Mouse (Mus musculus): Measurements from ENCODE around the gene Galnt7.
A peak's percentile ranks its signal among the peaks of the same experiment; 100 is the strongest.

Gene Galnt7

DNA sequence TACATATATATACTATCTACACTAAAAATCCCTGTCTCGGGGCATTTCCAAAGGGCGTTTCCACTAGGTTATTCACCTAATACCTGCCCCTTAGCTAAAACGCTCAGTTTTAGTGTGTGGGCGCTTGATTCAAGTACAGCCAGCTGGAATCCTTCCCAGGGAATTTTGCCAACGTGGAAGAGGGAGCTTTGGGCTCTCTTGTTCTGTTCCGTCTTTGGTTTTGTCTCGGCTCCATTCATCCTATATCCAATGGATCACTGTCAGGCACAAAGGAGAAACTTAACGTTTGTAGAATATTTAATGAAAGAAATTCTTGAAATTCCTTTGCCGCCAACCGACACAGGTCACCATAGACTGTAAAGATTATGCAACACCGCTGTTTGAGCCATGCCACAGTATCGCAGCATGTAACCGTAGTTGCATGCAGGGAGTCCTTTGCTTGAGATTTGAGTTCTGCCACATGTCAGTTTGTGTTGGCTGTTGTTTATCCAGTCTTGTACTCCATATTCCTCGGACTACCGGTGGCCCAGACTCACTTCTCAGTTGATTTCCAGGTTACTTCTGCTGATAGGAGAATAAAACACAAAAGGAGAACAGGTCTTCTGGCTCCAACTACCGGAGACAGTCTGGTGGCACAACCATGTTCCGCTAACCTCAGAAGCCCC, 153.9 kb downstream of the Galnt7 start:
- DNase-seq (ENCODE audit: low read depth, low spot score), result peak; percentile 88

DNA sequence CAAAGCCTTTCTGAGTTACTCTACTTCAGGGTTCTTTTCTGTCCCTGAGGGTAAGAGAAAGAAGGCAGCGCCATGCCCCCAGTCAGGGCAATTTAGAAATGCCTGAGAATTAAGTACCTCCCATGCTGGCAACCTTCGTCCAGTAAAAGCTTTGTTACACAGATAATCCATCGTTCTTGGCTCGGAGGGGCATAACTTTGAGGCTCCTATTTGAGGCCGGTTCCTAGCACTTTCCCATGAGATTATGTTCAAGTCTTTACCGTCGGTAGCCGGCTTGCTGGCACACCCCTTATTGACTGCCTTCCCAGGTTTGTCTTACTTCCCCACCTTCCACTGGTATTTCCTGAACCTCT, 154.4 kb downstream of the Galnt7 start:
- DNase-seq (ENCODE audit: low read depth, low spot score), result no peak

DNA sequence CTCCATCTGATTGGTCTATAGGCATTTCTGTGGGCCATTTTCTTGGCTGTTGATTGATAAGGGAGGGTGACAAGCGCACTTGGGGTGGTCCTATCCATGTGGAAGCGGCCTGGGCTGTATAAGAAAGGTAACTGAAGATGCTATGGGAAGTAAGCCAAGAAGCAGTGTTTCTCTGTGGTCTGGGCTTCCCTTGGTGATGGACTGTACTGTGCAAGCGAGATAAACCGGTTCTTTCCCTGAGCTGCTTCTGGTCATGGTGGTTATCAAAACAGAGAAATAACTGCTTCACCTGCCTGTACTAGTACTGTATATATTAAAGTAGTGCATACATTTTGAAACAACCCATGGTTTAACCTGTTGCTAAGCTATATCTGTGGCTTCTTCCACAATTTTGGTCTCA, 161.0 kb downstream of the Galnt7 start:
- no peak for DNase-seq (ENCODE audit: low read depth, low spot score)

GRCm38 (mm10) chr8:57489896-57490295, 162.9 kb downstream of the Galnt7 start:
- peak; percentile 99 for DNase-seq (ENCODE audit: low read depth, low spot score)

DNA sequence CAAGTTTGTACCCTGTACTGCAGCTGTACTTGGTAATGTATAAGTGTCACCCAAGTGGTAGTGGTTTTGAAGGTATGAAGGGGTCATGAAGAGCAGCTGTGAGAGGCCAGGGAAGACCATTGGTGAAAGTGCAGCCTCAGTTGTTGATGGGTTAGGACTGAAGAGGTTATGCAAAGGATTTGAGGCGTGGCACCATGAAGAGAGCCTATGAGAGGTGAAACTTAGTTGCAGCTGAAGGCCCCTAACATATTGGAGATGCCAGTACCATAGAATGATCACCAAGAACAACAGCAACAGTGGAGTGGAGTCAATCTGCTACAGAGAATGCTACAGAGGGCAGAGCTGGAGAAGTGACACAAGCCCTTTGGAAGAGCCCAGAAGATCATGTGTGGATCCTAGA, 163.5 kb downstream of the Galnt7 start:
- peak; percentile 74 for DNase-seq (ENCODE audit: low read depth, low spot score)

DNA sequence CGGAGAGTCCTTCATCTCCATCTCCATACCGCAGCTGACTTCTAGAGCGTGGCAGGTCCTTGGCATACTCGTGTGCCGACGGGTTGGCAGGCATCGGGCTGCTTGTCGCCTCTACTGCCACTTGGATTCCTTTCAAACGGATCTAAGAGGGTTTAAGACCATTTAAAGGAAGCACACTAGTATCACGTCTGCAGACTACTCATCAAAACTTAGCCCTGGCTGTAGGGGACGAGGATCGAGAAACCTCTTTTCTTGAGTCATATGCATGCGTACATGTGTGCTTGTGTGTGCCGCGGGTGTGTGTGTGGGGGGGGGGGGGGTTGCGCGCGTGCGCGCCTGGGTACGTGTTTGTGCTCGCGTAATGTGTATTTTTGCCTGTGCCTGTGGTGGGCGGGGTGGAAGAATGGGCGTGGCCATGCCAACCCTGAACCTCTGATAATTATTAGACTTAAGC, 164.5 kb downstream of the Galnt7 start:
- peak; percentile 77 for DNase-seq (ENCODE audit: low read depth, low spot score)

- DNase-seq (ENCODE audit: low read depth, low spot score), result peak; percentile 99
Observed at GRCm38 (mm10) chr8:57487441-57488155, 165.2 kb downstream of the Galnt7 start, which contains the start of gene Sap30. Sap30 (minus strand) TSS chr8:57487860.

- peak; percentile 74 for DNase-seq (ENCODE audit: low read depth, low spot score)
Observed at GRCm38 (mm10) chr8:57486491-57487440, 166.1 kb downstream of the Galnt7 start.

- peak; percentile 85 for DNase-seq (ENCODE audit: low read depth, low spot score)
Observed at GRCm38 (mm10) chr8:57480606-57481005, 172.2 kb downstream of the Galnt7 start.

GRCm38 (mm10) chr8:57479700-57480099, 173.1 kb downstream of the Galnt7 start:
- no peak for DNase-seq (ENCODE audit: low read depth, low spot score)

- no peak for DNase-seq (ENCODE audit: low read depth, low spot score)
Observed at GRCm38 (mm10) chr8:57478406-57478805, 174.4 kb downstream of the Galnt7 start.
